Mouse (Mus musculus) MEL (cell line): Measurements from ENCODE around the gene Dhrs7. TPM values are rescaled to one million over a fixed set of nuclear protein-coding genes. Genes with fewer than 3 reads are reported as not detected.

Experiments
- polyA plus RNA-seq, 2 experiments: library from polyadenylated mRNA; stranded (reverse) in 1 of 2; unstranded in 1 of 2; fragments of >175 nt in 1 of 2; fragments of >200 nt in 1 of 2; gene quantifications; 2 replicates each; pipeline versions ENCODE4 v1.2.1 to v1.2.4; 2012; ENCODE audit warnings: low replicate concordance in 2 of 2, low read depth in 1 of 2; ENCODE audit not compliant: insufficient read length in 2 of 2, insufficient read depth in 1 of 2, missing spikeins in 1 of 2
- total RNA-seq: library from RNA; depleted of rRNA; stranded (reverse); fragments of 300-350 nt; gene quantifications from 2 replicates; pipeline ENCODE4 v1.2.3, GENCODE M21; 2012; rRNA removed

Gene Dhrs7
- total and polyA plus RNA-seq, 3 experiments: 11.6 to 14.9 TPM; not detected in 1

Other genes starting within 250 kb of the Dhrs7 start
- not detected in 2 replicates for gene Lrrc9, start 223.0 kb downstream of the Dhrs7 start, total RNA-seq
- gene Lrrc9, start 223.0 kb downstream of the Dhrs7 start, polyA plus RNA-seq: not detected
- 3.2 and 3.4 TPM in 2 replicates for gene Pcnx4, start 128.5 kb downstream of the Dhrs7 start, total RNA-seq
- gene Pcnx4, start 128.5 kb downstream of the Dhrs7 start, polyA plus RNA-seq: 1 to 10 TPM in 1 of 2 experiments, not detected in 1; 5.2 TPM
- not detected in 2 replicates for gene Gm4756, start 15.2 kb downstream of the Dhrs7 start, total RNA-seq
- gene Gm4756, start 15.2 kb downstream of the Dhrs7 start, polyA plus RNA-seq: not detected
- gene Ppm1a, start 92.5 kb upstream of the Dhrs7 start, total RNA-seq: 119 and 127 TPM in 2 replicates
- gene Ppm1a, start 92.5 kb upstream of the Dhrs7 start, polyA plus RNA-seq: 100 to 1,000 TPM in 1 of 2 experiments, not detected in 1; 111 TPM